Mouse (Mus musculus) megakaryocyte, adult 5-6 weeks (primary cell): ENCODE measurements around the gene Nell2. TPM values are rescaled to one million over a fixed set of nuclear protein-coding genes. Genes with fewer than 3 reads are reported as not detected.

Experiments
- total RNA-seq, 2 experiments: library from RNA; stranded (forward) in 1 of 2; stranded (reverse) in 1 of 2; fragments of 153-499, 151-499 nt in 1 of 2; fragments of 221-1000, 200-1000 nt in 1 of 2; gene quantifications; 2 replicates each; pipeline versions ENCODE4 v1.2.3 to v1.2.4; 2015 to 2017

Nell2 gene
- total RNA-seq, 2 experiments from 2014 or later: not detected

Other genes starting within 250 kb of the Nell2 start
- gene Dbx2, start 127.4 kb upstream of the Nell2 start, total RNA-seq (2015): not detected in 2 replicates
- not detected in 2 replicates for gene Dbx2, start 127.4 kb upstream of the Nell2 start, total RNA-seq (2017)